Mouse (Mus musculus): ENCODE results near the gene Abhd14a.
"Not testable (repeated sequence)": the region's sequence is repeated elsewhere in the genome, so short reads cannot be mapped to it uniquely, and the experiment has no call there.

Abhd14a gene

DNA sequence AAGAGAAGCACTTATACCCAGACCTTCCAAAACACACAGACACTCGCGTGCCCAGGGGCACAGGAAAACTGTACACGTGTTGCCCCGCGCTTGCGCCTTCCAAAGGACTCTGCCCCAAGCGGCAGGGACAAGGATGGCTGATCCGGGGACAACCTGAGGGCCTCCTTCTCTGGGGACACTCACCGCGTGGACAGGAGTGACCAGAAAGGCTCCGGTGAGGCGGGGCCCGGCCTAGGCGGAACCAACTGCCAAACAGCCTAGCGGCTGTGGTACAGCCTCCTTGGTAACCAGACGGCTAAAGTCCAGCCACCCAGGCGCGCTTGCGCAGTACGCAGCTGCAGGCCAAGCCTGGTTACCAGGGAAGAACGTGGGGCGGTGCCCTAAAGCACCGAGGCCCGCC, at the start of gene Abhd14a, which contains the start of gene Abhd14b:
TSS of gene Abhd14a (minus strand) at position 331 of the 400 bp plus-strand sequence.
TSS of gene Abhd14b (plus strand) at position 112 of the 400 bp plus-strand sequence.
- peak; percentile 94 for DNase-seq (ENCODE audit: low read depth, low spot score)

DNA sequence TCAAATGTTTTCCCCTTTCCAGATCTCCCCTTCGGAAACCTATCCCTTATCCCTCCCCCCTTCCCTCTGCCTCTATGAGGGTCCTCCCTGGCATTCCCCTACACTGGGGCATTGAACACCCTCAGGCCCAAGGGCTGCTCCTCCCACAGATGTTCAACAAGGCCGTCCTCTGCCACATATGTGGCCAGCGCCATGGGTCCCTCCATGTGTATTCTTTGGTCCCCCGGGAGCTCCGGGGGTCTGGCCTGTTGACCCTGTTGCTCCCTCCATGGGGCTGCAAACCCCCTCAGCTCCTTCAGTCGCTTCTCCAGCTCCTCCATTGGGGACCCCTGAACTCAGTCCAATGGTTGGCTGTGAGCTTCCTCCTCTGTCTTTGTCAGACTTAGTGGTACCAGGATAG, 40.1 kb upstream of the Abhd14a start:
- not testable (repeated sequence) for DNase-seq (ENCODE audit: low read depth, low spot score)

DNA sequence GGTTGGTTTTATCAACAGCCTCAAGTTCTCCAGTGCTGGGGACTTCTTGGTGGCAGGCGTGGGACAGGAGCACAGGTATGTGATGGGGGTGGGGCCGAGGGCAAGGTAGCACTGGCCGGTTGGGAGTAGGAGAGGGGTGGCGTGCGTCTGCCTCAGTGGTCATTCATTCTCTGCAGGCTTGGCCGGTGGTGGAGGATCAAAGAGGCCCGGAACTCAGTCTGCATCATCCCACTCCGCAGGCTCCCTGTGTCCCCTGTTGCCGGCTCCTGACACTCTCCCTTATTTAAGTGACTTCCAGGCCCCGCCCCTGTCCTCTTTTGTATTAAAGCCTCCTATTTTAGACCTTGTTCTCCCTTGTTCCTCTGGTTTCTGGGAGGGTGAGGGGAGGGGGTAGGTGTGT, 37.6 kb upstream of the Abhd14a start:
- no peak for DNase-seq (ENCODE audit: low read depth, low spot score)

DNA sequence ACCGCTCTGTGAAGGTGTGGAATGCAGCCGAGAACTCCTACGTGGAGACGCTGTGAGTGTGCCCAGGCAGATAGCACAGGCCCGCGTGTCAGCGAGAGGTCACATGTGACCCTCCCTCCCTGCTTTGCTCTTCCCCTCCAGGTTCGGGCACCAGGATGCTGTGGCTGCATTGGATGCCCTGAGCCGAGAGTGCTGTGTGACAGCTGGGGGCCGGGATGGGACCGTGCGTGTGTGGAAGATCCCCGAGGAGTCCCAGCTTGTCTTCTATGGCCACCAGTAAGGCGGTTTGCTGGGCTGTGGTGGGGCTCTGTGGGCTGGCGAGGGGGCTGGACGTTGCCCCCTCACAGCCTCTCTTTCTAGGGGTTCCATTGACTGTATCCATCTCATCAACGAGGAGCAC, 36.1 kb upstream of the Abhd14a start:
- no peak for DNase-seq (ENCODE audit: low read depth, low spot score)

DNA sequence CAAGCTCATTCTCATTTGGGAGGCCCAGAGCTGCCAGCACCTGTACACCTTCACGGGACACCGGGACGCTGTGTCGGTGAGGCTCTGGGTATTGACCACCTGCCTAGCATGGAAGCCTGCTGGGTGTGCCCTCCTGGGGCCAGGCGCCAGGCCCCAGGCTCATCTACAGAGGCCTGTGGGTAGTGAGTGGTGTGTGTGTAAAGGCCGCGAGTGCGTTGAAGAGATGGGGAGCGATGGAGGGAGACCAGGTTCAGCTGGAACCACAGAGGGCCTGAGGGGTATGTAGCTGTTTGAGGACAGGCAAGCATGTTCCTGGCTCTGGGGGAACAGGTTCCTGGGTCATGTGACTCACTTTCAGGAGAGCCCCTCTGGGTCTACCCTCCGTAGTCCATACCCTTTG, 35.7 kb upstream of the Abhd14a start:
- no peak for DNase-seq (ENCODE audit: low read depth, low spot score)

DNA sequence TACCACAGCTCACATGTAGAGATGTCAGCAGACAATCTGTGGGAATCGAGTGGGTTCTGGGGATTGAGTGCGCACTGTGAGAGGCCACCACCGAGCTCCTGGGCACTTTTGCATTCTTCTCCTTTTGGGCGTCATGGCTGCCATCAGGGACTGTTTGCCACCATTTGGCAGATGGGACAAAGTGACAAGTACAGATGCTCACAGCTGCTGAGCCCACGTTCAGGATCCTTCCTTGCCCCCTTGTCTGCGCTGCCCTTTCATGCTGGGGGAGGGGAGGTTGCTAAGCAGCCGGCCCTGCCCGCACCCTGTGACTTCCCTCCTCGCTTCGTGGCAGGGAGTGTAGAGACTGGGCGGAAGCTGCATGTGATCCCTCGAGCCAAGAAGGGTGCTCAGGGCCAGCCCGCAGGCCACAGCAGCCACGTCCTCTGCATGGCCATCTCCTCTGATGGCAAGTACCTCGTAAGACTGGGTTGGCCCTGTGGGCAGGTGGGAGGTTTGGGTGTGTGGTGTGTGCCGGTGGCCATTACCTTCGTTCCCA, 35.2 kb upstream of the Abhd14a start:
- no peak for DNase-seq (ENCODE audit: low read depth, low spot score)

DNA sequence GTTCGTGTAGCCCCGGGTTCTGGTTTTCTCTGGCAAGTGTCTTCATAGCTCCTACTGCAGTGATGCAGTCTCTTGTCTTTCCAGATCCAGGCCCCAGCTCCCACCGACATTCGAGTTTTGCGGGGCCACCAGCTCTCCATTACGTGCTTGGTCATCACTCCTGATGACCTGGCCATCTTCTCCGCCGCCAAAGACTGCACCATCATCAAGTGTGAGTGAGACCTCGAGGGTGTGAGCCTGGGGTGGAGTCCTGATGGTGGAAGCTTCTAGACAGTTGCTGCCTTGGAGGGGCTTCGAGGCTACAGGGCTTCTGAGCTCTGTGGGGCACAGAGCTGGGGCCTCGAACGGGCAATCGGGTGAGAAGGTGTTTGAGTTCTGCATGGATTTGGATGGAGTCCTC, 34.2 kb upstream of the Abhd14a start:
- DNase-seq (ENCODE audit: low read depth, low spot score): no peak

DNA sequence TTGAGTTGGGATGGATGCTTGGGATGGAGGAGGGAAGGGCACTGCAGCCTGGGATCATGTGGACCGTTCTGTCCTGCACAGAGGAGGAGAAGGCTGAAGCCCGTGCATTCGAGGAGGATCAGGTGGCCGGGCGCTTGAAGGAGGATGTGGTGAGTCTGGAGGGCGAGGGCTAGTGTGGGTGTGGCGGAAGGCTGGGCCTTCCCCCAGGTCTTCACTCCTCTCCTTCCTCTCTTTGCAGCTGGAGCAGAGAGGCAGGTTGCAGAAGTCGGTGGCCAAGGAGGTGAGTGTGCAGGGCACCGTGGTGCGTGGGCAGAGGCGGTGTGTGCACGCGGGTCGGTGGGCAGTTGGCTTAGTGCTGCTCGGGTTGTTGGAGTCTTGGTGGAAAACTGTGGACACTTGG, 33.6 kb upstream of the Abhd14a start:
- DNase-seq (ENCODE audit: low read depth, low spot score): no peak

DNA sequence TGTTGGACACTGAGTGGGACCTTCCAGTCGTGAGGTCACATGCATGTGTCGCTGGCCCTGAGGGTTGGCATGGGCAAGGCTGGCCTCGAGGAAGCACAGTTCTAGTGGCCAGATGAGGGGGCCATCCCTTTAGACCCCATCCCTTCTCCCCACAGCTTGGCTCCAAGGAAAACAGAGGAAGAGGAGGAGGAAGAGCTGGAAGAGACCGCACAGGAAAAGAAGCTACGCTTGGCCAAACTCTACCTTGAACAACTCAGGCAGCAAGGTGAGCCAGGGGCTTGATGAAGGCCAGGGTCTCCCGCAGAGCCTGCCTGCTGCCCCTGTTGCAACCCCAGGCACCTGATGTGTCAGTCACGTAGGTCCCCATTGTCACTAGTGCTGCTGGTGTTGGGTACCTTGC, 33.1 kb upstream of the Abhd14a start:
- DNase-seq (ENCODE audit: low read depth, low spot score): no peak

DNA sequence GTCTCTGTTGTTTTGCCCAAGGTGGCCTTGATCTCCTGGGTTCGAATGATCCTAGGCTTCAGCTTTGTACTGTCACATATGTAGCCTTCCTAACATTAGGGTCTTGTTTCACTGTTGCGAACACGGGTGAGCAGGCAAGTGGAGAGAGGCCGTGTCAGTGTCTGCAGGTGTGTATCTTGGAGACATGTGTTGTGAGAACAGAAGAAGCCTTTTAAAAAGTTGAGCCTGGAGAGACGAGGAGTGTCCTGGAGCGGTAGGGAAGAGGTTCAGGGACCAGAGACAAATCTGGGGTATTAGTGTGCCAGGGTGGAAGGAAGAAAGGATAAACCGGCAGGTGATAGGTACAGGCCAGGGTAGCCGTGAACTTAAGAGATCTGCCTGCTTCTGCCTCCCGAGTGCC, 30.6 kb upstream of the Abhd14a start:
- no peak for DNase-seq (ENCODE audit: low read depth, low spot score)

DNA sequence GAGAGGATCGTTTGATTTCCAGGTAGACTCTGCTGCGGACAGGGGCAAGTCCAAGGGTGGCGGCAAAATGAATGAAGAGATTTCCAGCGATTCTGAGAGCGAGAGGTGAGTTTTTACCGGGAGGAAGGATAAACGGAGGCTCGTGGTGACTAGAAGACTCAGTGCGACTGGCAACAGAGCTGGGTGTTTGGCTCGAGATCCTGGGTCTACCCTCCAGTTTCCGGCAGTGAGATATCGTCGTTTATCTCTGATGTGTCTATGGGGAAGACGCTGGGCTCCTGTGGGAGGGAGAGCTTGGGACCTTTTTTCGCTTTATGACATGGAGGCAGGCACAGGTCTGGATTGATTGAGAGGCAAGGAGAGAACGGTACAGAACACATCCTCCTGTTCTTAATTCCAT, 30.2 kb upstream of the Abhd14a start:
- peak; percentile 14 for DNase-seq (ENCODE audit: low read depth, low spot score)

DNA sequence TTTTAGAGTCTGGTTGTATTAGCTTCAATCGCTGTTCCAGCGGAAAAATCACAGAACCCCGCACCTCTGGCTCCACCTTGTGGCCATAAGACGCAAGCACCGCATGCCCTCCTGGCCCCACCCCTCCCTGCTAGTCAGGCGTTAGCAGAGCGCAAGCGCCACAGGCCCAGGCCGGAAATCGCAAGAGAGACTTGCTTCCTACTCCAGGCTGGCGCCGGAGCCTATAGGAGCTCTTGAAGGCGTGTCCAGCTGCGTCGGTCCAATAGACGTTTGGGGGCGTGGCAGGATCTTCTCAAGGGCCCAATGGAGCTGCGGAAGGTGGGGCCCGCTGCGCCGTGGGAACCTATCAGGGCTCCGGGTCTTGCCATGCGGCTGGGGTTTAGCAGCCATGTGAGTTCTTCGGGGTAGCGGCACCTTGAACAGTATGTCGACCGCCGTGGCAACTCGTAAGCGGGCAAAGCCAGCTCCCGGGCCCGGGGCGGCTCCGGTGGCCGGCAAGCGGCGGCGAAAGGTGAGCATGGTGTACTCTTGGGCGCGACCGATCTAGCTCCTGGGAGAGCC, 29.5 kb upstream of the Abhd14a start, which contains the start of gene Parp3:
TSS of gene Parp3 (minus strand) at position 26 of the 561 bp plus-strand sequence.
- DNase-seq (ENCODE audit: low read depth, low spot score): peak; percentile 100

DNA sequence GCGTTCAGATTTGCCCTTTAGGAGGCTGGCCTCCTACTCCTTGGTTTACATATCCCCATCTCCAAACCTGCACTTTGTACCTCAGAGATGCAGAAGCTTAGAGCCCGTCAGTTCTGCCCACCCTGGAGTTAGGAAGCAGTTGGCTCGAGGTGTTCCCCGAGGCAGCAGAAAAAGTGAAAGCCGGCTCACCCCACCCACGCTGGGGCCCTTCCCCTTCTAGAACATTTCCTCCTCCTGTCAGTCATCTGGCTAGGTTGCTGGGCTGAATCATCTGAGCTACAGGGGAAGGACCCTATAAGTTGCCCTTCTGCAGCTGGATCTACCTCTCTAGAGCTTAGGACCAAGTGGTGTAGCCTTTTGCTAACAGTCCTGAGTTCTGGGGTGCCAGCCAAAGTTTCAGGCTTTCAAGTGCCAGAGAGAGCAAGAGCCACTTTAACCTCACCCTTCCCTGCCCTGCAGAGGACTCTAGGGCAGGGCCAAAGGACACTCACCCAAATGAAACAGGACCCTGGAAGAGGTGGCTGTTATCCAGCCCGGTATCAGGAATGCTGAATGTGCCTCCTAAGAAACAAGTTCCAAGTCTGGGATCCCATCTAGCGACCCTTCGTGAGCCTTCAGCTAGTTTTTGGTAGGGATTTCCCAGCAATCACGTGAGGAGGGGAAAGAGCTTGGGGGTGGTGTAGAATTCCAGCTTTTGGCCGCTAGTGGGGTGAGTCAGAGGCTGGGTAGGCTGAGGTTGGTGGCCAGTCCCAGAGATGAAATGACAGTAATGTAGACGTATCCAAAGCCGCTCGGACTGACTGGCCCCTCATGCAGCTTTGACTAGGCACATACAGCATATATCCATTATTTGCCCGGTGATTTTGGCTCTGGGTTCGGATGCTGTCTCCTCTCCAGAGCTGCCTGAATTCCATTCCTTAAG, 28.8 kb upstream of the Abhd14a start:
- peak; percentile 88 for DNase-seq (ENCODE audit: low read depth, low spot score)

DNA sequence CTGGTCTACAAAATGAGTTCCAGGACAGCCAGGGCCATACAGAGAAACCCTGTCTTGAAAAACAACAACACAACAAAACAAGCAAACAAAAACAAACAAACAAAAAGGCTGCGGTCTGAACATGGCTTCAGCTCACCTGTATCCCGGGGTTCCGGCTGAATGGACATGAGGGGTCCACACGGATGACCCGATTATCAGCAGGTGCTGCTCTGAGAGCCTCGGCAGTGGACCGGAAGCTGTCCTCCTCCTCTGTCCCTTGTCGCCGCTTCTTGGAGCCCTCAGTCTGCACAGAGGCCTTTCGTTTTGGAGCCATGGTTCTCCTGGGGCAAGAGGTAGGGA, 28.2 kb upstream of the Abhd14a start, which contains the start of gene Rrp9:
TSS of gene Rrp9 (plus strand) at position 301 of the 339 bp plus-strand sequence.
- no peak for DNase-seq (ENCODE audit: low read depth, low spot score)

DNA sequence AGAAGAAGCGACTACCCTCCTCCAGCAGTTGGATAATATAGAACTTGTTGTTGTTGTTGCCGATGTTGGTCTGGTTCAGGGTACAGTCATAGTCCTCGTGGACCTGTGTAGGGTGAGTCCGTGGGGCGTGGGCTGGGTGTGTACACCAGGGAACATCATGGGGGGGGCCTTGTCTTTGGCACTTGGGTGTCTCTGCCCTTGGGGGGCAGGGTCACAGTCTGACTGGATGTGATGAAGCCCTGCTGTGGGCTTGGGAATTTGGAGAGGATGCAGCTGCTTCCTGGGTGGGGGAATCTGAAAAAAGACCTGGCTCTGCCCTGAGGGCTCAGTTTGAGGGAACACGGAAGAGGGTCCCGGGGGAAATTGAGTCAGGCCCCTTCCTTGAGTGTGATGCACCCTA, 27.6 kb upstream of the Abhd14a start:
- DNase-seq (ENCODE audit: low read depth, low spot score): peak; percentile 67

DNA sequence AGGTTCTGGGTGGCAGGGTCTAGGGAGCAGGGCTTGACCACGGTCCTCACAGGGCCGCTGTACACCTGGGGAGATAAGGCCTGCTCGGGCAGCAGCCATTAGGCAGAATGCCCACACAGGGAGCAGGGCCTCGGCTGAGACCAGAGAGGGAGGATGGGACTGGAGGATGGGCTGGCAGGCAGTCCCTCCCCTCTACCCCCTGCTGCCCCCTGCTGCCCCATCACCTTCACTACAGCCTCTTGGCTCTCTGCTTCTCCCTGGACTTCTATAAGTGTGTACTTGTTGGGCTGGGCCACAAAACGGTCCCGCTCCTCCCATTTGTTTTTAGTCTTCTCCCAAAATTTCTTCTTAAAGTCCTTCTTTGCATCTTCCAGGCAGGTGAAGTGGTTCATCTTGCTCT, 27.0 kb upstream of the Abhd14a start:
- DNase-seq (ENCODE audit: low read depth, low spot score): peak; percentile 88

DNA sequence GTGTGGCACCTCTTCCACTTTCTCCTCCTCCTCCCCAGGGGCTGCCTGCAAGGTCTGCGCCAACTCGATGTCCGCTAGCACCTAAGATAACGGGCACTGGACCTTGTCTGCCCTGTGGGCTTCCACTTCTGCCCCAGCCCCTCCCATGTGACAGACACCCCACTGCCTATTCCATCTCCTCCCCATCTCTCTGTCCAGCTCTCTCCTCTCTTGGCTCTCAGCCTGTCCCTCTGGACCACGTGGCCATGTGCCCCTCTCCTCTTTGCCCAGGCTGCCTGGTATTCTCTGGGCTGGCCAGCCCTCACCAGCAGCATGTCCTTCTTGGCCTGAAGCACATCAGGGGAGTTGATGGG, 26.3 kb upstream of the Abhd14a start:
- DNase-seq (ENCODE audit: low read depth, low spot score): no peak

DNA sequence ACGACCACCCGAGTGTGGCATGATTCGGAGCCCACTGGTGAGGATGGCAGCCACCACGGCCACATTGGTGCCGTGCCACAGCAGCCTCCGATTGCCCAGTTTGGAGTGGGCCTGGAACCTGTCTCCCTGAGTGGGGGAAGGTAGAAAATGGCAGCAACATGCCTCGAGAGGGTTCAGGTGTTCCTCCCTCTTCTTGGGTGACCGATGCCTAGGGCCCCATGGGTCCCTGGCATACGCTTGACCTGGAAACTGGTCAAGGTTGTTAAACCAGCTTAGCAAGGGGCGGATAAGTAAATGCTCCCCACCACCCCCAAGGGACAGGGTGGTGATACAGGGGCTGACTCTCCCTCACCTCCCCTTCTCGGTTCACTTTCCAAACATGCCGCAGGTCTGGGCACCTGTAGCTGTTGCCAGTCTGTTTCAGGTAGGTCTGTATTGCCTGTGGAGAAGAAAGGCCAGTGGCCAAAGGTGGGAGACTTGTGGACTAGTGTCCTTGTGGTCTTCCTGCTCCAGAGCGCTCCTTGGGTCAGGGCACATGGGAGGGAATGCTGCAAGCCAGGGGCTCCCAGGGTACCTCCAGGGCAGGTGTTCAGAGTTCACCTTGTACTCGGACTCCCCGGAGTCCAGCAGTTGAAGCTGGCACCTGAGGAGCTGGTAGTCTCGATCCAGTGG, 25.7 kb upstream of the Abhd14a start:
- DNase-seq (ENCODE audit: low read depth, low spot score): no peak

DNA sequence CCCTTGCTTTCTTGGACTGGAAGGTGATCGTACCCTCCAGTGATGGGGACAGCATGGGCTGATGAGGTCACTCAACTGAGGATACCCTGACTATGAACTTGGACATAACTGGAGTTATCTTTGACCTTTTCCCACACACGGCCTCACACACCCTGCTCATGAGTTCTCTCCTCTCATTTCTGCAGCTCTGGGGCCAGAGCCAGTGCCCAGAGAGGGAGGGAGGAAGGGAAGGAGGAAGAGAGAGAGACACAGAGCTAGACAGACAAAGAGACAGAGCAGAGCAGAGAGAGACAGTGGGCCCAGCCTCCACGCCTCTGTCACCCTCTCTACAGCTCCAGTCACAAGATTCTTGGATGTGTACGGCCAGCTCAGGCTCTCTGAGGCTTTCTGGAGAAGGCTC, 24.8 kb upstream of the Abhd14a start:
- no peak for DNase-seq (ENCODE audit: low read depth, low spot score)

DNA sequence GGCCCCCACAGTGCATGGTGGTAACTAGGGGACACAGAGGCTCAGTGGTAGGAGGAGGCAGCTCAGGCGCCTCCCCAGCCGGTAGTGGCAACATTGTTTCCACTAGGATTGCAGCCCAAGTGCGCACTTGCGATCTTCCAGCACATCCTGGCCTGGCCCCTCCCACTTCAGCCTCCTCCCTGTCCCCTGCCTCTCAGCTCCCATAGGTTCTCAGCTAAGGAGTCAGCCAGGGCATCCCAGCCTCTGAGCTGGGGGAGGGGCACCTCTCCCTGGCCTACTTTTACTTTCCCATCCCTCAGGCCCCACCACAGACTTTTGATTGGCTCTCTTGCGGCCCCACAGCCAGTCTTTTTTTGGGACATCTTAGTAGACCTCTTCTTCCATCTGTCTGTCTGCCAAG, 24.4 kb upstream of the Abhd14a start:
- DNase-seq (ENCODE audit: low read depth, low spot score): no peak

DNA sequence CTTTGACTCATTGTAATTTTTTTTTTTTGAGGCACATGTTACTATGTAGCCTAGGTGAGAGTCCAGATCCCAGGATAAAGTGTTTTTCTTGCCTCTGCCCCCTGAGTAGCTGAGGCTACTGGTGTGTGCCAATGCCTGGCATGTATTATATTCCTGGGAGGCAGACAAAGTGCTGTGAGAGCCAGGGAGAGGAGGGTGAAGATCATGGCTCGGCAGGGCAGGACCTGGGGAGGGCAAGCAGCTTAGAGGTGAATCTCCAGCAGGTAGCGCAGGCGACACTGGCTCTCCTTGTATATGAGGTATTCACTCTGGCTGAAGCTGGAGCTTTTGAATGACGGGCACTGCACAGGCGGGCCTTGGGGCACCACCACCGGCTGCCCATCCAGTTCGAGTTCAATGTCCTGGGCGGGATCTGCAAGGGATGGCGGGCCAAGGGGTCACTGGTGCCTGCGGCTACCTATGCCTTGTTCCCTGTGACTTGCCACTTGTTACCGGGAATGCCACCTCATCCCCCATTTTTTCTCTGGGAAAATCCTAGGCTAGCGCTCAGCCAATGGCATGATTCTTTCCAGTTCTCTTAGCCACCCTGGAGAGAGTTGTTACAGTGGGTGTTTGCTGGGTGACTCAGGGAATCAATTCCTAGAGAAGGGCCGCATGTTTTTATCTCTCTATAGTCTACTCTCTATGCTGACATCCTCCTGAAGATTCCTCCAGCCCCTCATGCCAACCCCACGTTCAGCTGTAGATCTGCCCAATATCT, 23.7 kb upstream of the Abhd14a start:
- no peak for DNase-seq (ENCODE audit: low read depth, low spot score)

DNA sequence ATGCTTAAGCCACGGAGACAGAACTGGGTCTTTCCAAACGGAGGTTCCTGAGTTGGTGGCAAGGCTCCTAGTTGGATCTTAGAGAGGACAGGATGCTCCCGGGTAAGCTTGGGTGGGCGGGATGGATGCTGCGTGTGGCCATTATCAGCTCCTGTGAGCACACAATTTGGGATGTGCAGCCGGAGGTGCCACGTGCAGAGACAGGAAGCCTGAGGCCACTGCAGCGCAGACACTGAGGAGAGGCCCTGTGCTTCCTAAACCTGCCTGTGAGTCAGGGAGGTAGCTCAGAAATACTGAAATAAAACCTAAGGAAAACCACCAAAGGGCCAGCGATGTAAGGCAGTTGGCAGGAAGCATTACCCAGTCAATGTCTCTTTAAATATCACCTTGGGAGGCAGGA, 22.3 kb upstream of the Abhd14a start:
- no peak for DNase-seq (ENCODE audit: low read depth, low spot score)
